Mouse (Mus musculus) embryonic fibroblast, embryonic 13.5 days (primary cell): ENCODE results near the gene Dnajc14.

Source experiments
- CTCF ChIP-seq: IDR thresholded peaks from 2 replicates; pipeline ENCODE4 v1.5.1; 2011; ENCODE audit warnings: mild to moderate bottlenecking, control low read depth, low read length, moderate library complexity, borderline replicate concordance; ENCODE audit not compliant: insufficient read depth
- POLR2A ChIP-seq: IDR thresholded peaks from 2 replicates; pipeline ENCODE4 v1.6.1; 2011; ENCODE audit warnings: low read depth, mild to moderate bottlenecking, control low read depth, low read length, moderate library complexity

DNA sequence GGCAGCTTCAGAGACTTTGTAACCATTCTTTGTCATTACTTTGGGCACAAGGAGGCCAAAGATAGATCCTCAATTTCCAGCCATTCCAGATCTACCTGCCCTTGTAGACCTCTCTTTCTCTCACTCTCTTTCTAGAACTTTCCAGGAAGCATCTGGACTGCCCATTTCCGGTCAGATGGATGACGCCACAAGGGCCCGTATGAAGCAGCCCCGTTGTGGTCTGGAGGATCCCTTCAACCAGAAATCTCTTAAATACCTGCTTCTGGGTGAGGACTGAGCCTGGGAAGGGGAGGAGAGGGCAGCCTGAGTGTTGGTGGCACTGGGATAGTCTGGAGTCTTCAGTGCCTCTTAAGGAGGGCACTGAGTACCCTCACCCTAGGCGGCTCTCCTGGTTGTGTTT is 9.5 kb upstream of the Dnajc14 start:
- TF ChIP-seq CTCF (no peak), POLR2A (no peak)
